Mouse (Mus musculus) liver, embryonic 14.5 days (tissue): Measurements from ENCODE around the gene Adcy6.

Experiments
- CTCF ChIP-seq: IDR thresholded peaks from 2 replicates; pipeline ENCODE4 v1.5.1; 2016; ENCODE audit warnings: antibody characterized with exemption, low read depth, control low read depth
- EP300 ChIP-seq: IDR thresholded peaks from 2 replicates; pipeline ENCODE4 v1.6.1; 2016; ENCODE audit warnings: antibody characterized with exemption, low read depth

DNA sequence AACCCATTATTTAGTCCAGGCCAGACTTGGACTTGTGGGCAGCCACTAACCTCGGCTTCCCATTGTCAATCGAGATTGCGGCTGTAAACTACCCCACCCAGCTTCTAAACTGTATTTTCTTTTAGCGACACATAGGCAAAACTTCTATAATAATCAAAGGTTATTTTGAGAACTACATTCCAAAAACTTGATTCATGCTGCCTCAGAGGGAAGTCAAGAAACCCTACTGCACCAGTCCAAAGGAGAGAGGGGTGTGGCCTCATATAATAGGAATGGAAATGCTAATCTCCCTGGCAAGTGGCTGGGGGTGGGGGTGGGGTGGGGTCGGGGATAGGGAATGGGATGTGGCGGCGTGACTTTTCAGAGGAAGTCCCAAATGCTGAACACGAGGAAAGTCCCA, 16.2 kb upstream of the Adcy6 start:
- no peak for TF ChIP-seq EP300
- TF ChIP-seq CTCF: no peak
